Mouse (Mus musculus) gastrocnemius, adult 18-20 months (tissue): Measurements from ENCODE around the gene Mmp12. TPM values are rescaled to one million over a fixed set of nuclear protein-coding genes. Genes with fewer than 3 reads are reported as not detected.
"Not testable (repeated sequence)": the region's sequence is repeated elsewhere in the genome, so short reads cannot be mapped to it uniquely, and the experiment has no call there.

Experiments used
- DNase-seq: peaks from one replicate; pipeline ENCODE4 v3.0.0; 2021; ENCODE audit warnings: low spot score
- long read RNA-seq, 2 experiments: library from polyadenylated mRNA; stranded (forward); transcript quantifications; one replicate each; pipeline ENCODE4 v2.0.0; 2021
- total RNA-seq, 2 experiments: library from RNA; stranded (reverse); gene quantifications; 2 replicates each; pipeline ENCODE4 v1.2.3; 2021

The Mmp12 gene
- not detected for total RNA-seq
- long read RNA-seq, experiment 1: 0 reads
- long read RNA-seq, experiment 2, partial matches to known transcripts: 0 of 1 reads
- long read RNA-seq, experiment 2, other reads (novel, unspliced or antisense): 0 of 1 reads

GRCm38 (mm10) chr9:7344107-7344506, at the start of gene Mmp12:
Gene Mmp12 (plus strand): TSS chr9:7344381.
- no peak for DNase-seq

GRCm38 (mm10) chr9:7331847-7332246, 12.3 kb upstream of the Mmp12 start:
- no peak for DNase-seq

GRCm38 (mm10) chr9:7335766-7336680, 8.2 kb upstream of the Mmp12 start:
- no peak for DNase-seq

- DNase-seq: no peak
Measured at GRCm38 (mm10) chr9:7336740-7337483, 7.3 kb upstream of the Mmp12 start.

- no peak for DNase-seq
Measured at GRCm38 (mm10) chr9:7345513-7345912, 1.3 kb downstream of the Mmp12 start.

- DNase-seq: no peak
Measured at GRCm38 (mm10) chr9:7354535-7354934, 10.4 kb downstream of the Mmp12 start.

- DNase-seq: no peak
Measured at GRCm38 (mm10) chr9:7387947-7388346, 43.8 kb downstream of the Mmp12 start, which contains the start of gene Mmp1b. Gene Mmp1b (minus strand): TSS chr9:7388047.

GRCm38 (mm10) chr9:7396556-7396955, 52.4 kb downstream of the Mmp12 start:
- not testable (repeated sequence) for DNase-seq

Other genes starting within 250 kb of the Mmp12 start
- gene Dync2h1, start 159.9 kb upstream of the Mmp12 start, total RNA-seq: 1 to 10 TPM; 1.4 to 1.5 TPM
- gene Dcun1d5, start 159.9 kb upstream of the Mmp12 start, total RNA-seq: 10 to 100 TPM; 68.6 to 73.7 TPM
- not detected for gene Mmp13, start 71.9 kb upstream of the Mmp12 start, total RNA-seq
- not detected for gene Mmp1b, start 43.7 kb downstream of the Mmp12 start, total RNA-seq
- under 1 TPM; 0.32 to 0.33 TPM for gene Mmp3, start 101.4 kb downstream of the Mmp12 start, total RNA-seq
- gene Mmp10, start 158.0 kb downstream of the Mmp12 start, total RNA-seq: not detected
- not detected for gene Mmp8, start 214.1 kb downstream of the Mmp12 start, total RNA-seq
- under 1 TPM in 1 of 2 experiments, not detected in 1; 0.23 TPM for gene Mmp27, start 227.0 kb downstream of the Mmp12 start, total RNA-seq